Mouse (Mus musculus) intestine, embryonic 14.5 days (tissue): ENCODE measurements around the gene Olfr709-ps1. TPM values are rescaled to one million over a fixed set of nuclear protein-coding genes. Genes with fewer than 3 reads are reported as not detected.
"Not testable (repeated sequence)": the region's sequence is repeated elsewhere in the genome, so short reads cannot be mapped to it uniquely, and the experiment has no call there.

Experiments
- ATAC-seq: fragments of 200-750 bp; cut with Nextera tagmentation; replicated peaks from 2 replicates; pipeline ENCODE4 v1.8.0; 2017; ENCODE audit warnings: low read depth, moderate number of reproducible peaks, moderate TSS enrichment, moderate library complexity; ENCODE audit not compliant: low FRiP score, low TSS enrichment
- DNase-seq: peaks from one replicate; pipeline ENCODE4 v3.0.0-alpha.2; 2018; ENCODE audit warnings: low spot score
- H3K27ac ChIP-seq: fragments of 300-500 bp; sonication (generic); 2 replicates; pipeline ENCODE4 v1.5.1; 2014; ENCODE audit warnings: low read depth, mild to moderate bottlenecking, control low read depth
- H3K27me3 ChIP-seq: fragments of 300-500 bp; sonication (generic); replicated peaks from 2 replicates; pipeline ENCODE4 v1.6.1; 2014; ENCODE audit warnings: low read length, control low read depth; ENCODE audit not compliant: control insufficient read depth, insufficient read depth
- H3K36me3 ChIP-seq: fragments of 300-500 bp; sonication (generic); 2 replicates; pipeline ENCODE4 v1.6.1; 2014; ENCODE audit warnings: low read length, control low read depth; ENCODE audit not compliant: control insufficient read depth, insufficient read depth
- H3K4me1 ChIP-seq: fragments of 300-500 bp; sonication (generic); replicated peaks from 2 replicates; pipeline ENCODE4 v1.6.1; 2014; ENCODE audit warnings: low read length, control low read depth, mixed read lengths; ENCODE audit not compliant: control insufficient read depth, insufficient read depth
- H3K4me2 ChIP-seq: fragments of 300-500 bp; sonication (generic); 2 replicates; pipeline ENCODE4 v1.6.1; 2014; ENCODE audit warnings: low read length
- H3K4me3 ChIP-seq: fragments of 300-500 bp; sonication (generic); 2 replicates; pipeline ENCODE4 v1.5.1; 2014; ENCODE audit warnings: low read depth, low read length, control low read depth, mixed read lengths
- H3K9ac ChIP-seq: fragments of 300-500 bp; sonication (generic); 2 replicates; pipeline ENCODE4 v1.6.1; 2014; ENCODE audit warnings: mild to moderate bottlenecking, low read length
- H3K9me3 ChIP-seq: fragments of 300-500 bp; sonication (generic); 2 replicates; pipeline ENCODE4 v1.6.1; 2016; ENCODE audit warnings: low read length, control low read depth; ENCODE audit not compliant: control insufficient read depth
- WGBS: fragments of 180-500 bp; shearing (Covaris S2); extraction: QIAGEN DNeasy Blood & Tissue Kit; methylation state at CpG from one replicate; pipeline ENCODE4 v1.1.7; 2014; 5-methylcytosine and 5-hydroxymethylcytosine counted together
- polyA plus RNA-seq: library from polyadenylated mRNA; unstranded; fragments of >200 nt; fragmentation: Nextera tagmentation; extraction: Ambion mirVana; gene quantifications from 2 replicates; pipeline ENCODE4 v1.2.1, GENCODE M21; 2014

Olfr709-ps1 gene
- polyA plus RNA-seq, result not detected in 2 replicates

- Histone ChIP-seq H3K4me2 (no peak within 1 kb of the TSS), H3K4me1 (no peaks in the 10 kb centered on the region), H3K27me3 (no peaks in the 10 kb centered on the region), H3K36me3 (no peaks in the 10 kb centered on the region), H3K9me3 (no peaks in the 10 kb centered on the region), H3K27ac (no peak within 1 kb of the TSS), H3K4me3 (no peak within 1 kb of the TSS), H3K9ac (no peak within 1 kb of the TSS)
- ATAC-seq (no peak), DNase-seq (no peak)
These were observed at the start of gene Olfr709-ps1 for GRCm38 (mm10) chr7:106932119-106932518. Olfr709-ps1 (minus strand) TSS chr7:106932219.

GRCm38 (mm10) chr7:106975353-106975752, 43.3 kb upstream of the Olfr709-ps1 start, which contains the start of gene Olfr711:
Olfr711 (minus strand) TSS chr7:106975453.
- no peaks in the 10 kb centered on the region for H3K4me1 ChIP-seq
- H3K36me3 ChIP-seq, result no peaks in the 10 kb centered on the region
- no peak within 1 kb of the TSS for H3K4me3 ChIP-seq
- ATAC-seq (no peak), DNase-seq (no peak)
- H3K4me2 ChIP-seq, result no peak within 1 kb of the TSS
- no peak within 1 kb of the TSS for H3K9ac ChIP-seq
- H3K27ac ChIP-seq, result no peak within 1 kb of the TSS
- 69% methylated on average over 1 of the region's 1 CpGs for WGBS
- H3K27me3 ChIP-seq, result no peaks in the 10 kb centered on the region
- H3K9me3 ChIP-seq, result no peaks in the 10 kb centered on the region

- not testable (repeated sequence) for H3K4me2 ChIP-seq, H3K9me3 ChIP-seq, H3K27me3 ChIP-seq, H3K4me1 ChIP-seq, H3K4me3 ChIP-seq, DNase-seq, ATAC-seq, H3K27ac ChIP-seq, H3K9ac ChIP-seq, H3K36me3 ChIP-seq
These were observed 35.5 kb upstream of the Olfr709-ps1 start for GRCm38 (mm10) chr7:106967503-106967902.

- no peak within 1 kb of the TSS for H3K4me2 ChIP-seq
- no peaks in the 10 kb centered on the region for H3K9me3 ChIP-seq
- no peak within 1 kb of the TSS for H3K4me3 ChIP-seq
- WGBS, result 87% methylated on average over 1 of the region's 1 CpGs
- H3K27ac ChIP-seq, result no peak within 1 kb of the TSS
- H3K27me3 ChIP-seq, result no peaks in the 10 kb centered on the region
- ATAC-seq (no peak), DNase-seq (no peak)
- H3K9ac ChIP-seq, result no peak within 1 kb of the TSS
- H3K4me1 ChIP-seq, result no peaks in the 10 kb centered on the region
- no peaks in the 10 kb centered on the region for H3K36me3 ChIP-seq
These were observed 31.8 kb upstream of the Olfr709-ps1 start, which contains the start of gene Olfr6 for GRCm38 (mm10) chr7:106963837-106964236. Olfr6 (minus strand) TSS chr7:106963937.

DNA sequence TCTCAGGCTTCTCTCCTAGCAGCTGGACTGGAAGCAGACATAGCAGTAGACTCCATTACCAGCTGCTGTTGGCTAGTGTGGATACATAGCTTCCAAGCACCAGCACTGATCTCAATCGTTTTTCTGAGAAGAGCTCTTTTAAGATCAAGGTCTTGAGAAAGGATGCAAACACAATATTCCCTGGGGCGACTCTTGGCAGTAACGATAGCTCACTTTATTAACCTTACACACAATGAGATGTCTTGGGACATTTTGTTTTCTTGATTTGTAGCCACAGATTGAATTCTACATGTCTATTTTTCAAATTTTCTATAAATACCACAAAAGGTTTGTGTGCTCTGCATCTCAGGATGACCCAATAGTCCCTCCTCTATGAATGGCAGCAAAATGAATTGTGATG, 16.2 kb upstream of the Olfr709-ps1 start, which contains the start of gene Olfr710:
Olfr710 (minus strand) TSS at position 101 of the 400 bp plus-strand sequence.
- H3K27ac ChIP-seq, result no peak within 1 kb of the TSS
- H3K4me2 ChIP-seq, result no peak within 1 kb of the TSS
- H3K9ac ChIP-seq, result no peak within 1 kb of the TSS
- 78% methylated on average over 3 of the region's 3 CpGs for WGBS
- no peak for DNase-seq
- ATAC-seq, result no peak
- no peaks in the 10 kb centered on the region for H3K36me3 ChIP-seq
- no peaks in the 10 kb centered on the region for H3K9me3 ChIP-seq
- H3K27me3 ChIP-seq, result no peaks in the 10 kb centered on the region
- no peaks in the 10 kb centered on the region for H3K4me1 ChIP-seq
- H3K4me3 ChIP-seq, result no peak within 1 kb of the TSS

GRCm38 (mm10) chr7:106920961-106921360, 11.1 kb downstream of the Olfr709-ps1 start:
- not testable (repeated sequence) for H3K4me2 ChIP-seq, DNase-seq, H3K27me3 ChIP-seq, H3K4me3 ChIP-seq, H3K27ac ChIP-seq, ATAC-seq, H3K9ac ChIP-seq, H3K9me3 ChIP-seq, H3K36me3 ChIP-seq, H3K4me1 ChIP-seq
- whole genome bisulfite sequencing, result 85% methylated on average over 6 of the region's 7 CpGs

DNA sequence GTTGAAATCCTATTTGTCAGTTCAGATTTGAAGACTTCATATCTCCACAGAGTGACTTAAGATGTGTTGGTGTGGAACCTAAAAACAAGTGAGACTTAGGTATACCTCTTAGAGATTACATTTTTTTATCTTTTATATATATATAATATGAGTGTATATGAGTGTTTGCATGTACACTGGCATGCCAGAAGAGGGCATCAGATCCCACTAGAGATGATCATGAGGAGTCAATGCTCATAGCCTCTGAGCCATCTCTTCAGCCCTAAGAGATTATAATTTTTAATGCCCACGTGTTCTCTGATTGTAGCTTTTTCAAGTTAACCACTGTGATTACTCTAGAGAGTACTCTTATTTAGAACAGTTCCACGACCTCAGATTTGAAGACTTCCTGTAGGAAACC, 24.3 kb downstream of the Olfr709-ps1 start, which contains the start of gene Olfr1532-ps1:
Olfr1532-ps1 (plus strand) TSS at position 326 of the 400 bp plus-strand sequence.
- Histone ChIP-seq H3K4me1 (no peaks in the 10 kb centered on the region), H3K4me3 (no peak within 1 kb of the TSS), H3K4me2 (no peak within 1 kb of the TSS), H3K36me3 (no peaks in the 10 kb centered on the region), H3K9ac (no peak within 1 kb of the TSS), H3K27ac (no peak within 1 kb of the TSS), H3K27me3 (no peaks in the 10 kb centered on the region), H3K9me3 (no peaks in the 10 kb centered on the region)
- ATAC-seq (no peak), DNase-seq (no peak)
- 64% methylated on average over 2 of the region's 2 CpGs for WGBS

DNA sequence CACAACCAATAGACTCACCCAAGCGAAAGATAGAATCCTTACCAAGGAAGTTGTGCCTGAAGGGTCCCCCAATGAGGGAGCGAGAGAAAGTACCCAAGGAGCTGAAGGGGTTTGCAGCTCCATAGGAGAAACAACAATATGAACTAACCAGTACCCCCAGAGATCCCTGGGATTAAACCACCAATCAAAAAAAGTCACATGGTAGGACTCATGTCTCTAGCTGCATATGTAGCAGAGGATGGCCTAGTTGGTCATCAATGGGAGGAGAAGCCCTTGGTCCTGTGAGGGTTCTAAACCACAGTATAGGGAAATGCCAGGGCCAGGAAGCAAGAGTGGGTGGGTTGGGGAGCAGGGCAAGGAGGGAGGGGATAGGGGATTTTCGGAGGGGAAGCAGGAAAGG, 30.9 kb downstream of the Olfr709-ps1 start, which contains the start of gene Olfr707:
Olfr707 (minus strand) TSS at position 101 of the 400 bp plus-strand sequence.
- H3K4me3 ChIP-seq, H3K9me3 ChIP-seq, H3K9ac ChIP-seq, H3K27me3 ChIP-seq, H3K4me2 ChIP-seq, ATAC-seq, DNase-seq, H3K4me1 ChIP-seq, H3K27ac ChIP-seq, H3K36me3 ChIP-seq: not testable (repeated sequence)
- WGBS, result 92% methylated on average over 3 of the region's 3 CpGs

DNA sequence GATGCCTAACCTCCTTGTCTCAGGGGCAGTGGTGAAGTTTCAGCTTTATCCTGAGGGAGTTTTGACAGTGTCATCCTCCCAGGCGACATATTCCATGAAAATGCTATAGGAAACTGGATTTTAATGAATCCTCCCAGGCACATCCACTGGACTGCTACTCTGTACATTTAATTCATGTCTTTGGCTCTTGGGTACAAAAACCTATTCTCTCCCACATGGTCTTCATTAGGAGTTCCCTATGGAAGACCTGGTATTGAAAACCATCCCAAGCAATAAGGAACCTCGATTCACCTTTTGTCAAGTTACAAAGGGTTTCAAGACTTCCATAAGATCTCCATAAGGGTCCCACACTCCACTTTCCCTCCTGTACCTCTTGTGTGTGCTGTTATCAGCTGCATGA, 44.0 kb downstream of the Olfr709-ps1 start, which contains the start of gene Olfr706:
Olfr706 (minus strand) TSS at position 101 of the 400 bp plus-strand sequence.
- DNase-seq, result no peak

More for the DNA sequence above, 44.0 kb downstream of the Olfr709-ps1 start, which contains the start of gene Olfr706:
- WGBS, result 83% methylated on average over 2 of the region's 2 CpGs
- Histone ChIP-seq H3K36me3 (no peaks in the 10 kb centered on the region), H3K4me1 (no peaks in the 10 kb centered on the region), H3K4me2 (no peak within 1 kb of the TSS), H3K27me3 (no peaks in the 10 kb centered on the region), H3K27ac (no peak within 1 kb of the TSS), H3K9ac (no peak within 1 kb of the TSS), H3K9me3 (no peaks in the 10 kb centered on the region), H3K4me3 (no peak within 1 kb of the TSS)
- ATAC-seq, result no peak
